Mouse (Mus musculus) heart, postnatal 0 days (tissue): ENCODE measurements around the gene Mettl13.

Experiments
- CTCF ChIP-seq: IDR thresholded peaks from 2 replicates; pipeline ENCODE4 v1.5.1; 2016; ENCODE audit warnings: antibody characterized with exemption, control low read depth, low read depth
- EP300 ChIP-seq: IDR thresholded peaks from 2 replicates; pipeline ENCODE4 v1.6.1; 2016; ENCODE audit warnings: antibody characterized with exemption, low read depth

DNA sequence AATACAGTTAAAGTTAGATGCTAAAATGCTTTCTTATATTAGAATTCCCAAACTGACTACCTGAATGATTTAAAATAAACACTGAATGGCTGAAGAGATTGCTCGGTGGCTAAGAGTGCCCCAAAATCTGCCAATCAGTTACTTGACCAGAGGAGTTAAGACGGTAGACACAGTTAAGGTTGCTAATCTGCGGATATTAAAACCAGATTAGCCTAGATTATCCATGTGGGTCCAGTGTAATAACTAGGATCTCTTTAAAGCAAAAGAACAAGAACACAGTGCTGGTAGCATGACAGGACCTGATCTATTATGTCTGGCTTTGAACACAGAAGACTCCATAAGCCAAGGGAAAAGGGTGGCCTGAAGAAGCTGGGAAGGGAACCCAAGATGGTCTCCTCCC is 5.8 kb upstream of the Mettl13 start:
- TF ChIP-seq CTCF, result no peak
- TF ChIP-seq EP300, result no peak
